Mouse (Mus musculus) olfactory bulb, adult 2 months (tissue): ENCODE results near the gene Pex11b. TPM values are rescaled to one million over a fixed set of nuclear protein-coding genes. Genes with fewer than 3 reads are reported as not detected.

Experiments used
- H3K27ac ChIP-seq: fragments of 200-500 bp; 2 replicates; pipeline ENCODE4 v1.5.1; 2012; ENCODE audit warnings: low read depth, low read length; ENCODE audit not compliant: insufficient read depth
- H3K4me1 ChIP-seq: fragments of 200-500 bp; 2 replicates; pipeline ENCODE4 v1.6.1; 2012; ENCODE audit warnings: low read length; ENCODE audit not compliant: control insufficient read depth, insufficient read depth
- H3K4me3 ChIP-seq: fragments of 200-500 bp; 2 replicates; pipeline ENCODE4 v1.5.1; 2012; ENCODE audit warnings: mild to moderate bottlenecking, low read depth, low read length, moderate library complexity; ENCODE audit not compliant: insufficient read depth
- CTCF ChIP-seq: fragments of 200-500 bp; IDR thresholded peaks from 2 replicates; pipeline ENCODE4 v1.5.1; 2012; ENCODE audit warnings: low read depth, mild to moderate bottlenecking, low read length, moderate library complexity; ENCODE audit not compliant: insufficient read depth
- POLR2A ChIP-seq: fragments of 200-500 bp; IDR thresholded peaks from 2 replicates; pipeline ENCODE4 v1.6.1; 2012; ENCODE audit warnings: mild to moderate bottlenecking, low read depth, low read length, moderate library complexity; ENCODE audit not compliant: insufficient read depth
- WGBS: fragments of 180-500 bp; shearing (Covaris S2); methylation state at CpG from one replicate; pipeline ENCODE4 v1.1.7; 2018; 5-methylcytosine and 5-hydroxymethylcytosine counted together
- polyA plus RNA-seq: library from polyadenylated mRNA; stranded (reverse); fragments of >200 nt; gene quantifications from 2 replicates; pipeline ENCODE4 v1.2.4, GENCODE M21; 2012; ENCODE audit warnings: low replicate concordance; ENCODE audit not compliant: missing spikeins, insufficient read depth, insufficient read length

Pex11b gene
- polyA plus RNA-seq: not detected in 2 replicates

DNA sequence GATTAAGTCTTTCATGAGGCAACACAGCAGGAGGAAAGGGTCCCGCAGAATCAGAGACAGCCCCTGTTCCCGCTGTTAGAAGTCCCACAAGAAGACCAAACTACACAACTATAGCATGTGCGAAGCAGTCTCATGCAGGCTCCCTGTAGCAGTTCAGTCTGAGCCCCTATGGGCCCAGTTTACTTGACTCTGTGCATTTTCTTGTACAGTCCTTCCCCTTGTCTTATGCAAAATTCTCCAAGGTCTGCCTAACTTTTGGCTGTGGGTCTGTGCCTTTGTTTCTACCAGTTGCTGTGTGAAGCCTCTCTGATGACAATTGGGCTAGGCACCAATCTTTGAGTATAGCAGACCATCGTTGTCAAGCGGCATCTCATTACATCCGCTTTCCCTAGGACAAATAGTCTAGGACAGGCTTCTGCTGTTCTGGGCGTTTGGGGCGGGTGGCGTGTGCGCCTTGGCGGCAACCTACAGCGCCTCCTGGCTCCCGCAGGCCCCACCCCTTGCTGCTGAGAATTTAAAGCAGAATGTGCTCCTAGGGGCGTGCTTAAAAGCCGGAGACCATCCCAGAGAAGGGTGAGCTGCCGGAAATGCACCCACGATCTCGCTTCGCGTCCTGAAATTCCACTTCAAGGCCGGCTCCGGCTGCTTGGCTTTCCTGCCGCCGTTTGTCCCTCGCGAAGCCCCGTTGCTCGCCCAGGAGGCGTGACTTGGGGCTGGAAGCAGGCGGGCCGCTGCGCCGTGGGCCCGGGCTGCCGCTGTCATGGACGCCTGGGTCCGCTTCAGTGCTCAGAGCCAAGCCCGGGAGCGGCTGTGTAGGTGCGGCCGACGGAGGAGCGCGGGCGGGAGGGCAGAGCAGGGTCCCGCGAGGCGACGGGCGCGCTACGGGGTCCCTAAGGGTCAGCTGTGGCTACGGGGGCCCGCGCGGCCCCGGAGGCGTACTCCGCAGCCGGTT lies at the start of gene Pex11b, which contains the start of gene Gm42957:
Gene Pex11b (plus strand): TSS at position 449 of the 952 bp plus-strand sequence.
Gene Gm42957 (plus strand): TSS at position 547 of the 952 bp plus-strand sequence.
- H3K4me3 ChIP-seq: peak within 1 kb of the TSS; percentile 84
- peaks cover 8% of the 10 kb centered on the region for H3K4me1 ChIP-seq
- TF ChIP-seq CTCF (0 out of 2 replicates have a peak, but pooled peaks have one; percentile 10), POLR2A (peak; percentile 67)
- peak within 1 kb of the TSS; percentile 73 for H3K27ac ChIP-seq
- WGBS: 2% methylated on average over 60 of the region's 60 CpGs

DNA sequence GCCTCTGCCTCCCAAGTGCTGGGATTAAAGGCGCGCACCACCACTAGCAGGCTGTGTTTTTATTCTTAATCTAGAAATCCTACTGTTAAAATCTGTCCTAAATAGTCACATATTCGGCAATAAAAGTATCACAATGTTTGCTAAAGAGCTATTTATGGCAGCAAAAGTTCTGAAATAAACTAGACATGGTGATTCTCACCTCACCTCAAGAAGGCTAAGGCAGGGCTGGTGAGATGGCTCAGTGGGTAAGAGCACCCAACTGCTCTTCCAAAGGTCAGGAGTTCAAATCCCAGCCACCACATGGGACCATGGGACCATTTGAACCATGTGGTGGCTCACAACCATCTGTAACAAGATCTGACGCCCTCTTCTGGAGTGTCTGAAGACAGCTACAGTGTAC lies 44.5 kb upstream of the Pex11b start:
- TF ChIP-seq POLR2A: no peak
- TF ChIP-seq CTCF: no peak

DNA sequence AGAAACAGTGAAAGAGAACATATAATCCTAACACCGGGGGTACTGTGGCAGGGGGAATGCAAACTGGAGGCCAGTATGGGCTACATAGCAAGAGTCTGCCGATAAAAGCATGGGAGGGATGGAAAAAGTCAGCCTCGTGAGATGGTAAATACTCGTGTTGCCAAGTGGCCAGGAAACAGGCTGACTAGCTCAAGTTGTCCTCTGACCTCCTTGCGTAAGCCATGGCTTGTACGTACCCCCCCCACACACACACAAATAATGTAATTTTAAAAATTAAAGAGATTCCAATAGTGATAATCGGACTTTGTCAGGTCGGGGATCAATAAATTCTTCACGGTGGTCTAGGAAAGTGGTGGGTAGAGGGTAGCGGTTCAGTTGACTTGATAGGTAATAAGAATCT lies 41.8 kb upstream of the Pex11b start:
- peak overlapping the region; percentile 96 for H3K27ac ChIP-seq
- under 1% methylated on average over 10 of the region's 10 CpGs for WGBS
- H3K4me1 ChIP-seq: peaks cover 15% of the 10 kb centered on the region
- no peak for TF ChIP-seq CTCF
- TF ChIP-seq POLR2A: no peak
- H3K4me3 ChIP-seq: peak overlapping the region; percentile 89

More for the DNA sequence above, 44.5 kb upstream of the Pex11b start:
- Histone ChIP-seq H3K27ac (no peak overlapping the region), H3K4me3 (no peak overlapping the region), H3K4me1 (peaks cover 9% of the 10 kb centered on the region)
- 73% methylated on average over 4 of the region's 4 CpGs for WGBS

- TF ChIP-seq POLR2A: no peak
- H3K4me1 ChIP-seq: peaks cover 20% of the 10 kb centered on the region
- H3K27ac ChIP-seq: peak within 1 kb of the TSS; percentile 96
- peak within 1 kb of the TSS; percentile 89 for H3K4me3 ChIP-seq
- 0% methylated on average over 38 of the region's 38 CpGs for WGBS
These were observed 41.2 kb upstream of the Pex11b start, which contains the start of gene Polr3gl for GRCm38 (mm10) chr3:96593790-96594560. Gene Polr3gl, minus strand, starts transcription at chr3:96594181.

DNA sequence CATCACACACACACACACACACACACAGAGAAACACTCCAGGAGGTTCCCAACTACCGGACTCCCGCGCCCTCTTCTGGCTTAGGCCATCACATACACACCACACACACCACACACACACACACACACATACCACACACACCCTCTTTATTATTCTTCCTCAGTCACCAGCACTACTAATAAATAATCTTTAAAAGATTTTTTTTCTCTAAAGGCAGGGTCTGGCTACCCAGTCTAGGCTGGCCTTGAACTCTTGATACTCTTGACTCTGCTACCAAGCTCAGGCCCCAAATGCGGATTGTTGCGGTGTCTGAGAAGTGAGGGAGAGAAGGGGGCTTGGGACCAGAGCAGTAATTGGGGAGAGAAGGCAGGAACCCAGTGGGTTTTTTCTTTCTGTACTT lies 40.3 kb upstream of the Pex11b start:
- WGBS: 75% methylated on average over 5 of the region's 5 CpGs
- Histone ChIP-seq H3K4me1 (peaks cover 25% of the 10 kb centered on the region), H3K27ac (no peak overlapping the region), H3K4me3 (no peak overlapping the region)
- TF ChIP-seq CTCF (no peak), POLR2A (no peak)

GRCm38 (mm10) chr3:96595661-96596060 lies 39.5 kb upstream of the Pex11b start:
- WGBS: 26% methylated on average over 6 of the region's 6 CpGs

DNA sequence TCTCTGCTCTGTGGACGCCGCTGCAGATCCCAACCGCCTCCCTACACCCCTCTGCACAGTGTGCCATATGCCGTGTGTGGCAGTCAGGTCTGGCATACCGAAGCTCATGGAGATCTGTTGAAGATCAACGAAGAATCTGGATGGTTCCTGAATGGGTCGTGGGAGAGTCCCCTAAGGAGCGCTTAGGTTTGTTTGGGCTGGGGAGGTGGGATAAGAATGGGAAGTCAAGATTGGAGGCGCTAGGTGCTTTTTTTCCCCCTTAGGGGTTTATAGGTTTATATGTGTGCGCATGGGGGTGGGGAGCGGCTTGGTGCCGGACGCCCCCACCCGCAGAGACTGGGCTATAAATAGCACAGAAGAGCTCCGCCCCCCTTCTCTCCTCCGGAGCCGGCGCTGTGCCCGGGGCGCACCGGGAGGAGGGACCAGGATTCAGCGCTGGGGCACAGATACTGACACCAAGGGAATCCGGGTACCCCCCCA lies 38.9 kb upstream of the Pex11b start, which contains the start of gene Ankrd34a:
Gene Ankrd34a (plus strand): TSS at position 409 of the 480 bp plus-strand sequence.
- Histone ChIP-seq H3K4me3 (peak within 1 kb of the TSS; percentile 56), H3K4me1 (peaks cover 25% of the 10 kb centered on the region), H3K27ac (peak within 1 kb of the TSS; percentile 91)
- TF ChIP-seq CTCF: no peak
- 0 out of 2 replicates have a peak, but pooled peaks have one; percentile 45 for TF ChIP-seq POLR2A
- 1% methylated on average over 23 of the region's 23 CpGs for WGBS

More at GRCm38 (mm10) chr3:96595661-96596060, 39.5 kb upstream of the Pex11b start:
- TF ChIP-seq POLR2A (no peak), CTCF (no peak)
- Histone ChIP-seq H3K4me1 (peaks cover 25% of the 10 kb centered on the region), H3K27ac (peak overlapping the region; percentile 91), H3K4me3 (peak overlapping the region; percentile 56)

DNA sequence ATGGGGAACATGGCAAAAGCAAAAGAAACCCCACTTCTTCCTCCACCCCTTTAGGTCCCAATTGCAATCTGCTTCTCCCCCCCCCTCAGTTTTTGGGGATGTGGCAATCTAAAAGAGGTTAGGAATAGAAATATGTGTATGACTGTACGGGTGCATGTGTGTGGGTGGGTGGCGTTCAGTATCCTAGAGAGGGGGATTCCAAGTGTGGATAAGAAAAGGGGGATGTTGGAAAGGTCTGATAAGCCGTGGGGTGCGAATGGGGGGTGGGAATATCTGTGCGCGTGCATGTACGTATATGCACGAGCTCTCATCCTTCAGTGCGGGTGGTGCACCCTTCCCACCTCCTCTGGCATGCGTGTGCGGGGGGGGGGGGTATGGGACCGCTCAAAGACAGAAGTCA lies 38.3 kb upstream of the Pex11b start:
- no peak for TF ChIP-seq POLR2A
- TF ChIP-seq CTCF: no peak
- H3K27ac ChIP-seq: peak overlapping the region; percentile 91
- H3K4me1 ChIP-seq: peaks cover 25% of the 10 kb centered on the region
- WGBS: 3% methylated on average over 12 of the region's 12 CpGs
- peak overlapping the region; percentile 56 for H3K4me3 ChIP-seq
